Mouse (Mus musculus): Measurements from ENCODE around the gene Ankrd55.

GRCm38 (mm10) chr13:112346031-112346430 is 57.8 kb downstream of the Ankrd55 start:
- TF ChIP-seq CTCF (IDR thresholded peaks at IDR 0.05; ENCODE audit: low read depth, low read length): no peak
- TF ChIP-seq POLR2A (IDR thresholded peaks at IDR 0.05; ENCODE audit: borderline replicate concordance, low read depth, low read length): no peak

Data from bone marrow macrophage, adult 2 months (primary cell).